Mouse (Mus musculus): ENCODE measurements around the gene Ushbp1. TPM values are rescaled to one million over a fixed set of nuclear protein-coding genes. Genes with fewer than 3 reads are reported as not detected.
"Not testable (repeated sequence)": the region's sequence is repeated elsewhere in the genome, so short reads cannot be mapped to it uniquely, and the experiment has no call there.

The Ushbp1 gene
- polyA plus RNA-seq, 1 experiment from 2014 or later, result 5.6 TPM

DNA sequence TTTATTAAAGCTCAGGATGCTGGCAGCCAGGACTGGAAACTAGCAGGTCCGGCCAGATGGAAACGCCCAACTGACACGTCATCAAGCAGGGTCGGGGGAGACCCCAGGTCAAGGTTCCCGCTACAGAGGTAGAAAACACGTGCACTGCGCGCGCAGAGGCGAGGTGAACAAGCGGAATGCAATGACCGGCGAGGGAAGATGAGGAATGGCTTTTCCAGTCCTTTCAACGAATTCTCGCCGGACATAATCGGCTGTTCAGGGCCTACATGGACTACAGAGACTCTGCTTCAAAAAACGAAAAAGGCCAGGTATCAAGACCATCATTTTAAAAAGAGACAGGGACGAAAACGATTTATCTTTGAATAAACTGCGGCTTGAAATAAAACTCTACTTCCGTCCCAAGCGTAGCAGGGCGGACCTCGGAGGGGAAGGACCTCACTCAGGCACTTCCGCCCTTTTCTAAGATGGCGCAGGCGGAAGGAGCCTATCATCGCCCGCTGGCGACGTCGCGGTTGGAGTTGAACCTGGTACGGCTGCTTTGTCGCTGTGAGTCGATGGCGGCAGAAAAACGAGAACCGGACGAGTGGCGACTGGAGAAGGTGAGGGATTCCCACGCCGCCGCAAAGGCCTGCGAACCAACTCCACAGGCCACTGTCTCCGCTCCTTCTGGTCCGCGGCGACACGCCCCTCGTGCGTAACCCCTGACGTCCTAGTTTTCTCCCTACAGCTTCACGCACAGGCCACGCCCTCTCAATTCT is 28.7 kb downstream of the Ushbp1 start, which contains the start of gene Use1:
Use1 (plus strand) TSS at position 78 of the 758 bp plus-strand sequence.
- Histone ChIP-seq H3K9ac (replicated peaks) (peak within 1 kb of the TSS; percentile 65), H3K4me3 (peak within 1 kb of the TSS; percentile 59), H3K9me3 (no peaks in the 10 kb centered on the region), H3K4me2 (replicated peaks) (peak within 1 kb of the TSS; percentile 70), H3K4me1 (peaks cover 28% of the 10 kb centered on the region), H3K27ac (replicated peaks) (peak within 1 kb of the TSS; percentile 81), H3K36me3 (peaks cover 12% of the 10 kb centered on the region), H3K27me3 (no peaks in the 10 kb centered on the region)
- under 1% methylated on average over 56 of the region's 56 CpGs for WGBS
- ATAC-seq (ENCODE audit: low FRiP score, low read depth), result peak; percentile 70

- H3K4me1 ChIP-seq, result no peaks in the 10 kb centered on the region
- no peaks in the 10 kb centered on the region for H3K27me3 ChIP-seq
- no peak overlapping the region for H3K9ac ChIP-seq (replicated peaks)
- ATAC-seq (ENCODE audit: low FRiP score, low read depth), result no peak
- no peak overlapping the region for H3K4me2 ChIP-seq (replicated peaks)
- no peak overlapping the region for H3K27ac ChIP-seq (replicated peaks)
- no peaks in the 10 kb centered on the region for H3K9me3 ChIP-seq
- peaks cover 85% of the 10 kb centered on the region for H3K36me3 ChIP-seq
- no peak overlapping the region for H3K4me3 ChIP-seq
- WGBS, result 70% methylated on average over 3 of the region's 3 CpGs
Observed at GRCm38 (mm10) chr8:71358026-71358425, 37.6 kb downstream of the Ushbp1 start.

DNA sequence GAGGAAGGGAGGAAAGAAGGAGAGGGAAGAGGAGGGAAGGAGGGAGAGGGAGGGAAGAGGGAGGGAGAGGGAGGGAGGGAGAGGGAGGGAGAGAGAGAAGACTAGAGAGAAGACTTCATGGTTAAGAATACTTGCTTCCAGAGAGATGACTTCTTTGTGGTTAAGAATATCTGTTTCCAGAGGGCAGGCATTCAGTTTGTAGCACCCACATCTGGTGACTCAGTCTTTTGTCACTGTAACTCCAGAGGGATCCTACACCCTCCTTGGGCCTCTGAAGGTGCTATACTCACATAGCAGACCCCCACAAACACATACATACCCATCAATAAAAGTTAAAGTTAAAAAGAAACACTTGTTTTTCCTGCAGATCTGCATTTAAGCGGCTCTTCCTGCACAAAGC is 44.1 kb downstream of the Ushbp1 start:
- peaks cover 97% of the 10 kb centered on the region for H3K36me3 ChIP-seq
- H3K4me1 ChIP-seq, result no peaks in the 10 kb centered on the region
- WGBS, result 92% methylated on average over 1 of the region's 1 CpGs
- no peak overlapping the region for H3K9ac ChIP-seq (replicated peaks)
- H3K27ac ChIP-seq (replicated peaks), result no peak overlapping the region
- no peak overlapping the region for H3K4me2 ChIP-seq (replicated peaks)
- no peak overlapping the region for H3K4me3 ChIP-seq
- ATAC-seq (ENCODE audit: low FRiP score, low read depth), result no peak
- H3K27me3 ChIP-seq, result no peaks in the 10 kb centered on the region
- H3K9me3 ChIP-seq, result no peaks in the 10 kb centered on the region

- H3K9ac ChIP-seq (replicated peaks), result no peak overlapping the region
- no peak overlapping the region for H3K4me2 ChIP-seq (replicated peaks)
- peaks cover 97% of the 10 kb centered on the region for H3K36me3 ChIP-seq
- H3K4me1 ChIP-seq, result no peaks in the 10 kb centered on the region
- ATAC-seq (ENCODE audit: low FRiP score, low read depth), result no peak
- H3K4me3 ChIP-seq, result no peak overlapping the region
- H3K9me3 ChIP-seq, result no peaks in the 10 kb centered on the region
- no peaks in the 10 kb centered on the region for H3K27me3 ChIP-seq
- no peak overlapping the region for H3K27ac ChIP-seq (replicated peaks)
- 81% methylated on average over 3 of the region's 3 CpGs for WGBS
Observed at GRCm38 (mm10) chr8:71351117-71351516, 44.5 kb downstream of the Ushbp1 start.

DNA sequence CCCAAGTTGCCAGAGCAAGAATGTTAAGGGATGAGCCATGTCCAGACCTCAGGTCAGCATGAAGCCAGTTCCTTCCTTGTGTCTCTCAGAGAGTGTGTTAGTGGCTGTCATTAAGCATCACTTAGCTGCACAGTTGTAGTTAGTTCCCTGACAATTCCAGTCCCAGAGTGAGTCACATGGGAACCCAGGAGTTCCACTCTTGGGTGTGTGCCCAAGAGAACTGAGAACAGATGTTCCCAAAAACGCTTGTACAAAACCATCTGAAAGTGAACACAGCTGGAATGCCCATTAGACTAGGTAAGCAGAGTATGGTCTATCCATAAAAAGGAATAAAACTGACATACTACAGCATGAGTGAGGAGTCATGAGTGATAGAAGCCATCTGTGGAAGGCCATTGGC is 49.0 kb downstream of the Ushbp1 start:
- no peaks in the 10 kb centered on the region for H3K9me3 ChIP-seq
- H3K27ac ChIP-seq (replicated peaks), result no peak overlapping the region
- H3K4me2 ChIP-seq (replicated peaks), result no peak overlapping the region
- H3K36me3 ChIP-seq, result peaks cover 88% of the 10 kb centered on the region
- WGBS, result 84% methylated on average over 1 of the region's 1 CpGs
- no peaks in the 10 kb centered on the region for H3K27me3 ChIP-seq
- H3K9ac ChIP-seq (replicated peaks), result no peak overlapping the region
- no peak for ATAC-seq (ENCODE audit: low FRiP score, low read depth)
- H3K4me3 ChIP-seq, result no peak overlapping the region
- H3K4me1 ChIP-seq, result no peaks in the 10 kb centered on the region

GRCm38 (mm10) chr8:71340625-71341024 is 55.0 kb downstream of the Ushbp1 start:
- 80% methylated on average over 5 of the region's 5 CpGs for WGBS
- Histone ChIP-seq H3K9ac (replicated peaks) (no peak overlapping the region), H3K27me3 (no peaks in the 10 kb centered on the region), H3K4me2 (replicated peaks) (no peak overlapping the region), H3K4me3 (no peak overlapping the region), H3K36me3 (peaks cover 64% of the 10 kb centered on the region), H3K4me1 (no peaks in the 10 kb centered on the region), H3K9me3 (no peaks in the 10 kb centered on the region), H3K27ac (replicated peaks) (no peak overlapping the region)
- ATAC-seq (ENCODE audit: low FRiP score, low read depth), result peak; percentile 27; the same call in 1 of the 2 replicates

DNA sequence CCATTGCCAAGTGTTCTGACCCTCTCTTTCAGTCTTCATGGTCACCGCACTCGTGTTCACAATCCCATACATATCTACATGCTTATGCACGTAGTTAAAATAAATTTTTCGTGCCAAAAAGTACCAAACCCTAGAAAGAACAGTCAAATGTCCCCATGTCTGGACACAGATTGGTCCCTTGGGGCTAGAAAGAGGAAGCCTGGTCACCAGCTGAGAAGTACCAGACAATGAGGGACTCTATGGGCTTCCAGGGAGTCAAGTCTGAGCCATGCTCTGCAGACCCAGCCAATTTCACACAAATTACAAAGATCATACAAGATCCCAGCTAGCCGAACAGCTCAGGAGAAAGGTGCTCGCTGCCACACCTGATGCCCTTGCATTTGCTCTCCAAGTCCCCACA is 57.8 kb downstream of the Ushbp1 start:
- 94% methylated on average over 6 of the region's 6 CpGs for WGBS
- H3K27ac ChIP-seq (replicated peaks); H3K4me3 ChIP-seq; H3K9me3 ChIP-seq; H3K9ac ChIP-seq (replicated peaks); ATAC-seq (ENCODE audit: low FRiP score, low read depth); H3K27me3 ChIP-seq; H3K4me2 ChIP-seq (replicated peaks); H3K4me1 ChIP-seq: not testable (repeated sequence)
- H3K36me3 ChIP-seq, result peaks cover 55% of the 10 kb centered on the region

Other genes with a start within 250 kb of the Ushbp1 start
- gene Myo9b, start 123.1 kb downstream of the Ushbp1 start, polyA plus RNA-seq (2016; fragmentation: Nextera tagmentation; extraction: Ambion mirVana), result 26.0 and 28.1 TPM in 2 replicates
- 53.0 and 57.7 TPM in 2 replicates for gene Haus8, start 122.9 kb downstream of the Ushbp1 start, polyA plus RNA-seq (2016; fragmentation: Nextera tagmentation; extraction: Ambion mirVana)
- 75.8 and 82.5 TPM in 2 replicates for gene Use1, start 29.0 kb downstream of the Ushbp1 start, polyA plus RNA-seq (2016; fragmentation: Nextera tagmentation; extraction: Ambion mirVana)
- 4.5 and 6.3 TPM in 2 replicates for gene Ocel1, start 24.5 kb downstream of the Ushbp1 start, polyA plus RNA-seq (2016; fragmentation: Nextera tagmentation; extraction: Ambion mirVana)
- gene Nr2f6, start 13.8 kb downstream of the Ushbp1 start, polyA plus RNA-seq (2016; fragmentation: Nextera tagmentation; extraction: Ambion mirVana), result 54.4 and 58.5 TPM in 2 replicates
- gene Babam1, start 1.1 kb upstream of the Ushbp1 start, polyA plus RNA-seq (2016; fragmentation: Nextera tagmentation; extraction: Ambion mirVana), result 91.7 and 102 TPM in 2 replicates
- 34.8 and 39.1 TPM in 2 replicates for gene Ankle1, start 10.2 kb upstream of the Ushbp1 start, polyA plus RNA-seq (2016; fragmentation: Nextera tagmentation; extraction: Ambion mirVana)
- 109 and 111 TPM in 2 replicates for gene Abhd8, start 67.9 kb upstream of the Ushbp1 start, polyA plus RNA-seq (2016; fragmentation: Nextera tagmentation; extraction: Ambion mirVana)
- 235 and 245 TPM in 2 replicates for gene Mrpl34, start 69.2 kb upstream of the Ushbp1 start, polyA plus RNA-seq (2016; fragmentation: Nextera tagmentation; extraction: Ambion mirVana)
- 145 and 152 TPM in 2 replicates for gene Dda1, start 73.4 kb upstream of the Ushbp1 start, polyA plus RNA-seq (2016; fragmentation: Nextera tagmentation; extraction: Ambion mirVana)
- 14.2 and 18.7 TPM in 2 replicates for gene Ano8, start 90.2 kb upstream of the Ushbp1 start, polyA plus RNA-seq (2016; fragmentation: Nextera tagmentation; extraction: Ambion mirVana)
- gene Gtpbp3, start 92.3 kb upstream of the Ushbp1 start, polyA plus RNA-seq (2016; fragmentation: Nextera tagmentation; extraction: Ambion mirVana), result 15.5 and 18.3 TPM in 2 replicates
- 26.9 and 29.5 TPM in 2 replicates for gene Plvap, start 116.0 kb upstream of the Ushbp1 start, polyA plus RNA-seq (2016; fragmentation: Nextera tagmentation; extraction: Ambion mirVana)
- gene Ccdc194, start 129.9 kb upstream of the Ushbp1 start, polyA plus RNA-seq (2016; fragmentation: Nextera tagmentation; extraction: Ambion mirVana), result 0.13 and 0.41 TPM in 2 replicates
- gene Bst2, start 141.7 kb upstream of the Ushbp1 start, polyA plus RNA-seq (2016; fragmentation: Nextera tagmentation; extraction: Ambion mirVana), result 13.1 and 14.5 TPM in 2 replicates
- gene Mvb12a, start 147.1 kb upstream of the Ushbp1 start, polyA plus RNA-seq (2016; fragmentation: Nextera tagmentation; extraction: Ambion mirVana), result 54.0 and 57.0 TPM in 2 replicates
- 0.14 TPM in 2 replicates for gene Tmem221, start 163.1 kb upstream of the Ushbp1 start, polyA plus RNA-seq (2016; fragmentation: Nextera tagmentation; extraction: Ambion mirVana)
- gene Nxnl1, start 170.8 kb upstream of the Ushbp1 start, polyA plus RNA-seq (2016; fragmentation: Nextera tagmentation; extraction: Ambion mirVana), result not detected in 2 replicates
- 38.4 and 44.4 TPM in 2 replicates for gene Slc27a1, start 173.1 kb upstream of the Ushbp1 start, polyA plus RNA-seq (2016; fragmentation: Nextera tagmentation; extraction: Ambion mirVana)
- gene Pgls, start 196.4 kb upstream of the Ushbp1 start, polyA plus RNA-seq (2016; fragmentation: Nextera tagmentation; extraction: Ambion mirVana), result 215 and 216 TPM in 2 replicates
- gene Fam129c, start 201.8 kb upstream of the Ushbp1 start, polyA plus RNA-seq (2016; fragmentation: Nextera tagmentation; extraction: Ambion mirVana), result 6.5 and 6.9 TPM in 2 replicates
- gene Colgalt1, start 215.2 kb upstream of the Ushbp1 start, polyA plus RNA-seq (2016; fragmentation: Nextera tagmentation; extraction: Ambion mirVana), result 52.1 and 56.2 TPM in 2 replicates

All from midbrain, embryonic 12.5 days (tissue).